Mouse (Mus musculus): ENCODE measurements around the gene Pramel3. TPM values are rescaled to one million over a fixed set of nuclear protein-coding genes. Genes with fewer than 3 reads are reported as not detected.
"Not testable (repeated sequence)": the region's sequence is repeated elsewhere in the genome, so short reads cannot be mapped to it uniquely, and the experiment has no call there.

Gene Pramel3
- polyA plus RNA-seq (2015; fragmentation: Nextera tagmentation; extraction: Ambion mirVana): not detected in 2 replicates

GRCm38 (mm10) chrX:135302007-135302406 lies at the start of gene Pramel3:
Pramel3 (plus strand) TSS chrX:135302307.
- WGBS: 96% methylated on average over 14 of the region's 14 CpGs
- H3K36me3 ChIP-seq; H3K4me2 ChIP-seq; H3K27ac ChIP-seq (replicated peaks); H3K9ac ChIP-seq (replicated peaks); H3K9me3 ChIP-seq (replicated peaks); H3K4me3 ChIP-seq (replicated peaks); ATAC-seq (ENCODE audit: low FRiP score); H3K4me1 ChIP-seq; H3K27me3 ChIP-seq (replicated peaks): not testable (repeated sequence)

- H3K36me3 ChIP-seq; H3K4me3 ChIP-seq (replicated peaks); H3K9me3 ChIP-seq (replicated peaks); H3K27me3 ChIP-seq (replicated peaks); H3K4me1 ChIP-seq; H3K4me2 ChIP-seq; ATAC-seq (ENCODE audit: low FRiP score); H3K27ac ChIP-seq (replicated peaks); H3K9ac ChIP-seq (replicated peaks): not testable (repeated sequence)
- 29% methylated on average over 2 of the region's 6 CpGs for WGBS
These were observed 58.6 kb downstream of the Pramel3 start for GRCm38 (mm10) chrX:135360685-135361084.

- H3K4me1 ChIP-seq; H3K9ac ChIP-seq (replicated peaks); H3K27me3 ChIP-seq (replicated peaks); H3K9me3 ChIP-seq (replicated peaks); H3K27ac ChIP-seq (replicated peaks); ATAC-seq (ENCODE audit: low FRiP score); H3K4me2 ChIP-seq; H3K4me3 ChIP-seq (replicated peaks); H3K36me3 ChIP-seq: not testable (repeated sequence)
- WGBS: no CpG with 5 or more reads among the region's 4 CpGs
These were observed 59.8 kb downstream of the Pramel3 start for GRCm38 (mm10) chrX:135361943-135362342.

Other genes with a start within 250 kb of the Pramel3 start
- not detected in 2 replicates for gene Gm15023, start 124.7 kb upstream of the Pramel3 start, polyA plus RNA-seq (2015; fragmentation: Nextera tagmentation; extraction: Ambion mirVana)
- gene Tceal6, start 91.6 kb upstream of the Pramel3 start, polyA plus RNA-seq (2015; fragmentation: Nextera tagmentation; extraction: Ambion mirVana): 48.0 and 54.4 TPM in 2 replicates
- not detected in 2 replicates for gene Gm5128, start 71.0 kb downstream of the Pramel3 start, polyA plus RNA-seq (2015; fragmentation: Nextera tagmentation; extraction: Ambion mirVana)
- gene Gm7903, start 131.5 kb downstream of the Pramel3 start, polyA plus RNA-seq (2015; fragmentation: Nextera tagmentation; extraction: Ambion mirVana): not detected in 2 replicates
- not detected in 2 replicates for gene AV320801, start 192.3 kb downstream of the Pramel3 start, polyA plus RNA-seq (2015; fragmentation: Nextera tagmentation; extraction: Ambion mirVana)